Mouse (Mus musculus) liver, embryonic 16.5 days (tissue): ENCODE measurements at regions not wholly inside any gene's neighbourhood (a gene's known extent, or its start where the extent isn't known, plus 50 kb on each side); places are given as distances from the start of the nearest gene placed in this dataset.
"Not testable (repeated sequence)": the region's sequence is repeated elsewhere in the genome, so short reads cannot be mapped to it uniquely, and the experiment has no call there.

ENCODE experiments used
- ATAC-seq: fragments of 200-750 bp; cut with Nextera tagmentation; 2 replicates; pipeline ENCODE4 v1.8.0; 2017; ENCODE audit warnings: low read depth, mild to moderate bottlenecking, moderate number of reproducible peaks, moderate library complexity
- H3K27ac ChIP-seq: fragments of 300-500 bp; sonication (generic); 2 replicates; pipeline ENCODE4 v1.5.1; 2014; ENCODE audit warnings: mild to moderate bottlenecking, low read length
- H3K27me3 ChIP-seq: fragments of 300-500 bp; sonication (generic); 2 replicates; pipeline ENCODE4 v1.6.1; 2014; ENCODE audit warnings: low read depth, low read length, mixed read lengths; ENCODE audit not compliant: control insufficient read depth, insufficient read depth
- H3K36me3 ChIP-seq: fragments of 300-500 bp; sonication (generic); 2 replicates; pipeline ENCODE4 v1.6.1; 2014; ENCODE audit warnings: mild to moderate bottlenecking; ENCODE audit not compliant: control insufficient read depth, insufficient read depth
- H3K4me1 ChIP-seq: fragments of 300-500 bp; sonication (generic); 2 replicates; pipeline ENCODE4 v1.6.1; 2014; ENCODE audit warnings: low read depth, low read length, mixed read lengths; ENCODE audit not compliant: control insufficient read depth
- H3K4me2 ChIP-seq: fragments of 300-500 bp; sonication (generic); 2 replicates; pipeline ENCODE4 v1.6.1; 2014; ENCODE audit warnings: low read depth, low read length, mixed read lengths
- H3K4me3 ChIP-seq: fragments of 300-500 bp; sonication (generic); 2 replicates; pipeline ENCODE4 v1.5.1; 2014; ENCODE audit warnings: low read depth, mild to moderate bottlenecking, low read length
- H3K9ac ChIP-seq: fragments of 300-500 bp; sonication (generic); 2 replicates; pipeline ENCODE4 v1.6.1; 2014; ENCODE audit warnings: low read depth, low read length
- H3K9me3 ChIP-seq: fragments of 300-500 bp; sonication (generic); replicated peaks from 2 replicates; pipeline ENCODE4 v1.6.1; 2016; ENCODE audit warnings: low read length; ENCODE audit not compliant: control insufficient read depth
- WGBS: fragments of 180-500 bp; shearing (Covaris S2); extraction: QIAGEN DNeasy Blood & Tissue Kit; methylation state at CpG from one replicate; pipeline ENCODE4 v1.1.7; 2014; ENCODE audit not compliant: insufficient replicate concordance; 5-methylcytosine and 5-hydroxymethylcytosine counted together

DNA sequence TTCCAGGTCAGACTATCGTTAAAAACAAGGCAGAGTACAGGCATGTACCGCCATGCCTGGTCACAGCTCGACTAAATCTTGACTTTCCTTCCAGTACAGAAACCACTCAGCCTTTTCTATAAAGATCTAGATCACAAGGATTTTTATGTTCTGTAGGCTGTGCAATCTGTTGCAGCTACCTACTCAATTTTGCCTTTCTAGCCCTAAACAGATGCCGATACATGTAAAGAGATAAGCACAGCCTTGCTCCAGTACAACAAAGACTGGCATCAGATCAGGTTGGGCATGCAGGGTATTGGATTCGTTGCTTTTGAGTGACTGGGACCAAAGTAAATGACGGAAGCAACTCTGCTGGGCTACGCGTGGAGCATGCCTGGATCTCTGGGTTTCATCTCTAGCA lies 411.9 kb upstream of the Auts2 start:
- H3K9ac ChIP-seq: no peak overlapping the region
- no peaks in the 10 kb centered on the region for H3K4me1 ChIP-seq
- no peak overlapping the region for H3K4me2 ChIP-seq
- no peaks in the 10 kb centered on the region for H3K27me3 ChIP-seq
- no peak overlapping the region for H3K4me3 ChIP-seq
- no peaks in the 10 kb centered on the region for H3K36me3 ChIP-seq
- H3K9me3 ChIP-seq: no peaks in the 10 kb centered on the region
- no peak overlapping the region for H3K27ac ChIP-seq
- 69% methylated on average over 8 of the region's 8 CpGs for WGBS
- no peak for ATAC-seq

DNA sequence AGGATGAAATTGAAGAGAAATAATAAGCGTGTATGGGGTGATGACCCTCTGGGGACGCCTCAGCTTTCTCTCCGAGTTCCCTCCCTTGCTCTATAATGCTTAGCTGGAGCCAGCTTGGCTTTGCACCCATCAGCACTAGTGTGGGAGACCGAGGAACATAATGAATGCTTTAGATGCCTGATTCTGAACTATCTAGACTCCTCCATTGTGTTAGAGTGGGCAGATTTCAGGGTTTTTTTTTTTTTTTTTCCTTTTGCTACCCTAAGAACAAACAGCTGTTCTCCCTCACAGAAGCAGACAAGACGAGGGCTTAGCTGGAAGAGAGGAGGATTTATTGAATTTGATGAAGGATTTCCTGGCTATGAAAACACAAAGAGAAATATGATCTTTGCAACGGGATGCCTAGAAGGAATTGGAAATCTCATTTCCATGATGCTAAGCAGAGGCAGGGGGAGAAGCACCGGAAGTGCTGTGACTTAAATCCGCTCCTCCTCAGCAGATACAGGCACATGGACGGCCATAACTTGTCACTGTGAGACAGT lies 390.4 kb upstream of the Auts2 start:
- no peaks in the 10 kb centered on the region for H3K27me3 ChIP-seq
- H3K9ac ChIP-seq: no peak overlapping the region
- ATAC-seq: no peak
- 58% methylated on average over 9 of the region's 9 CpGs for WGBS
- no peaks in the 10 kb centered on the region for H3K4me1 ChIP-seq
- no peaks in the 10 kb centered on the region for H3K9me3 ChIP-seq
- no peak overlapping the region for H3K4me3 ChIP-seq
- no peak overlapping the region for H3K27ac ChIP-seq
- no peak overlapping the region for H3K4me2 ChIP-seq
- H3K36me3 ChIP-seq: no peaks in the 10 kb centered on the region

DNA sequence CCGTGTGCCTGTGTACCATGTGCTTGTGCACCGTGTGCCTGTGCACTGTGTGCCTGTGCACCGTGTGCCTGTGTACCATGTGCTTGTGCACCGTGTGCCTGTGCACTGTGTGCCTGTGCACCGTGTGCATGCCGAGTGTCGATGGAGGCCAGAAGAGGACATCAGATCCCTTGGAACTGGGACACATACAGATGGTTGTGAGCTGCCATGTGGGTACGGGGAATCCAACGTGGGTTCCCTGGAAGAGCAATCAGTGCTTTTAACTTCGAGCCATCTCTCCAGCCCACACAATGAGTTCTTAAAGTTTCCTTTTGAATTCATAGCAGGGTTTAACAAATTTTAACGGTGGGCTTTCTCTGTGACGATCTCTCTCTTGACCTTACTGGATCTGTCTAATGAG lies 386.8 kb upstream of the Auts2 start:
- H3K27ac ChIP-seq, H3K27me3 ChIP-seq: not testable (repeated sequence)
- 74% methylated on average over 12 of the region's 12 CpGs for WGBS

DNA sequence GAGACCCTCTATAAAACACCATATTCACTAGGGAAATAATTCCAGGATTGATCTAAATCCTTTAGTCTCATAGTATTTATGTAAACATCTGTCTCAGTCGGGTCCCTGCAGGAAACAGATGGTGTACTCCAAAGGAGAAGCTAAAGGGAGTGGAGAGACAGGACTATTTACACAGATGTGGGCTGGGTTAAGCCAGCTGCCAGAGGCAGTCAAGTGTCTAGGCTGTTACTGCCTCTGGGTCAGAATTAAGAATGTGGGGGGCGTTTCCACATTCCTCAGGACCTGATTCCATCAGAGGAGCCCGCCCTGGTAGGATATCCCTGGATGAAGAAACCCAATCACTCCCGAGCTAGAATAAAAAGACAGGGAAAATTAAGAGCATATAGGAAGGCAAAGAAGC lies 380.2 kb upstream of the Auts2 start:
- Histone ChIP-seq H3K36me3 (no peaks in the 10 kb centered on the region), H3K27ac (no peak overlapping the region), H3K4me2 (no peak overlapping the region), H3K4me1 (no peaks in the 10 kb centered on the region), H3K27me3 (no peaks in the 10 kb centered on the region), H3K9ac (no peak overlapping the region), H3K9me3 (no peaks in the 10 kb centered on the region), H3K4me3 (no peak overlapping the region)
- ATAC-seq: no peak
- 12% methylated on average over 4 of the region's 4 CpGs for WGBS

More for the DNA sequence above, 386.8 kb upstream of the Auts2 start:
- H3K4me2 ChIP-seq, H3K4me3 ChIP-seq, H3K4me1 ChIP-seq, H3K9ac ChIP-seq, H3K36me3 ChIP-seq, H3K9me3 ChIP-seq, ATAC-seq: not testable (repeated sequence)

DNA sequence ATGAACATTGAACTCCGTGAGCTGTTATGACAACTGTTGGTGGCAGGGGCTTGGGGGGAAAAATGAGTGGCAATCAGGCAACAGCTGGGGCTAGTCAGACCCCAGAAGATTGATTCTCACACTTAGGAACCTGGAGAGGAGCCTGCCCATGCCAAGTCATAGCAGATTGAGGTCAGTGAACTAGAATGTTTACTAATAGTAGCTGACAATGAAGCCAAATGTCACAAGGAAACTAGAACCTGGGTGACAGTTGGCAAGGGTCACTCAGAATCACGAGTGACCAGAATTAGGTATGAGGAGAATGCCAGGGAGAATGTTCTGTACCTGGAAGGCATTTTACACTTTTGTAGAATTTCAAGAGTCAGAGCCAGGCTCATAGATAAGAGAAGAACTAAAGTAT lies 365.9 kb upstream of the Auts2 start:
- Histone ChIP-seq H3K4me1 (no peaks in the 10 kb centered on the region), H3K4me3 (no peak overlapping the region), H3K27ac (no peak overlapping the region), H3K4me2 (no peak overlapping the region), H3K27me3 (no peaks in the 10 kb centered on the region), H3K9ac (no peak overlapping the region), H3K36me3 (no peaks in the 10 kb centered on the region), H3K9me3 (no peaks in the 10 kb centered on the region; the same call in 1 of the 2 replicates)
- 41% methylated on average over 2 of the region's 2 CpGs for WGBS
- no peak for ATAC-seq

DNA sequence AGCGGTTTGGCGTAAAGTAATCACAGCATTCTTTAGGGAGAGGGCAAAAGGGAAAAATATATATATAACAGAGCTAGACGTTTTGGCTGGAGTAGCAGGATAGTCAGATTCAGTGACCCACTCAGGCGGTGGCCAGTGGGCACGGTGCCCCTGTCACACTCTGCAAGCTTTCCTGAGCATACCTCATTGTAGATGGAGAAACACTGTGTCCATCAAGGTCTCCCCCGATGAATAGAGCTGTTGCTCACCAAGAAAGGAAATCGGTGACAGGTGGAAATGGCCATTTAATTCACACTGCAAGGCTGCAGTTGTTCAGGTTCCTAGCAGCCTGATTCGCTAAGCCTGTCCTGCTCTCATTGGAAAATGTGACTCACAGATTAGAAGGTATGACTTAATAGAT lies 365.1 kb upstream of the Auts2 start:
- WGBS: 60% methylated on average over 8 of the region's 8 CpGs
- Histone ChIP-seq H3K4me2 (no peak overlapping the region), H3K9me3 (no peaks in the 10 kb centered on the region), H3K36me3 (no peaks in the 10 kb centered on the region), H3K9ac (no peak overlapping the region), H3K27ac (no peak overlapping the region), H3K27me3 (no peaks in the 10 kb centered on the region), H3K4me1 (no peaks in the 10 kb centered on the region), H3K4me3 (no peak overlapping the region)
- no peak for ATAC-seq

DNA sequence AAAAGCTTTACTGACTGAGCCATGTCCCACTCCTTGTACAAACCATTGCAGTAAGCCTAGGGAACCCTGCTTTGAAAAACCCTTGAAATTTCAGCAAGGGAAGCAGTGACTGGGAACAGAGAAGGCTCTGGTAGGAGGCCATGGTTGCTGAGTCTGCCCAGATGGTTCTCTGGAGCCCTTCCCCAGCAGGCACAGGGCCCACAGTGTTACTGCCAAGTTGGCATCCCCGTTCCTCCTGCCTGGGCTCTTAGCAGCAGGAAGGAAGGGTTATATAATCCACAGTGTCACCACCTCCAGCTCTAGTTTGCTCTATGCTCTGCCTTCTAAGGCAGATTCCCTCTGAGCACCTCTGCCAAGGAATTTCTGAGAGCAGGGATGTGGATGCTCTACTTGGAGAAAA lies 349.4 kb upstream of the Auts2 start:
- Histone ChIP-seq H3K4me2 (no peak overlapping the region), H3K9ac (no peak overlapping the region), H3K4me1 (no peaks in the 10 kb centered on the region), H3K27ac (no peak overlapping the region), H3K27me3 (no peaks in the 10 kb centered on the region), H3K4me3 (no peak overlapping the region), H3K36me3 (no peaks in the 10 kb centered on the region), H3K9me3 (no peaks in the 10 kb centered on the region)
- ATAC-seq: no peak
- 48% methylated on average over 1 of the region's 1 CpGs for WGBS

DNA sequence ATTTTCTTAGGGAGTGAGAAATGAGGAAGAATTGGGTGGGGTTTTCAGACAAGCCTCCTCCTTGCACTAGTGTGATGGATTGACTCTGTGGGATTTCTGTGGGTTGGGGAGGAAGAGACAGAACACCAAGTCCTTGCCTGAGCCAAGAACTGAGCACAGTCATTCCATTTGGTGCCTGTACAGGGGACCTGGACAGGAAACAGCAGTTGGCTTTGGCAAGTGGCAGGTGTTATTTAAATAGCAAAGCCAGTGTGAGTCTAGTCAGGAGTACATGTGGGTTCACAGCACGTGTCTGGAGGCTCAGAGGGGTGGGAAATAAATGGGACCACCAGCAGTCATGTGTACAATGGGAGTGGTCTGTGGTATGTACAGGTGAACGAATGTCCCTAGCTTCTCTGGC lies 341.0 kb upstream of the Auts2 start:
- 25% methylated on average over 2 of the region's 2 CpGs for WGBS
- no peak overlapping the region for H3K4me3 ChIP-seq
- H3K4me2 ChIP-seq: no peak overlapping the region
- ATAC-seq: no peak
- no peak overlapping the region for H3K27ac ChIP-seq
- H3K9me3 ChIP-seq: no peaks in the 10 kb centered on the region
- no peak overlapping the region for H3K9ac ChIP-seq
- H3K36me3 ChIP-seq: no peaks in the 10 kb centered on the region
- no peaks in the 10 kb centered on the region for H3K27me3 ChIP-seq
- no peaks in the 10 kb centered on the region for H3K4me1 ChIP-seq

DNA sequence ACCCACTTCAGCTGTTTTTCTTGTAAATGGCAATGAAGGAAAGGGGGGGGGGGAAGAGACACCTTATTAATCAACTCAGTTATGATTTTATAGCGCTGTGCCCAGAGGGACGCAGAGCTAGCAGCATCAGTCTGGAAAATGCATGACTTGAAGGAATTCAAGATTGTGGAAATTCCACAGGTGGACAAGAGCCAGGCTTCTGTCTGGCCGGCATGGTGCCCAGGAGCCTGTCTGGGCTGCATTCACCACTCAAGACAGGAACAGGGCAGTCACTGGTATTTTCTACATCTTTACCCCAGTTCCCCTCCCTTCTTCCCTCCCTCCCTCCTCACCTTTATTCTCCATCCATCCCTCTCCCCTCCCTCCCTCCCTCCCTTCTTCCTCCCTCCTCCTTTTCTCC lies 339.1 kb upstream of the Auts2 start:
- Histone ChIP-seq H3K4me3 (no peak overlapping the region), H3K36me3 (no peaks in the 10 kb centered on the region), H3K9me3 (no peaks in the 10 kb centered on the region), H3K4me2 (no peak overlapping the region), H3K27me3 (no peaks in the 10 kb centered on the region), H3K4me1 (no peaks in the 10 kb centered on the region), H3K27ac (no peak overlapping the region), H3K9ac (no peak overlapping the region)
- no peak for ATAC-seq
- WGBS: 49% methylated on average over 3 of the region's 3 CpGs
